Mouse (Mus musculus): ENCODE measurements around the gene Arid1b.

The Arid1b gene

GRCm38 (mm10) chr17:5017065-5017464, 22.9 kb downstream of the Arid1b start:
- DNase-seq (ENCODE audit: low spot score in 2 of 2), result no peak

DNA sequence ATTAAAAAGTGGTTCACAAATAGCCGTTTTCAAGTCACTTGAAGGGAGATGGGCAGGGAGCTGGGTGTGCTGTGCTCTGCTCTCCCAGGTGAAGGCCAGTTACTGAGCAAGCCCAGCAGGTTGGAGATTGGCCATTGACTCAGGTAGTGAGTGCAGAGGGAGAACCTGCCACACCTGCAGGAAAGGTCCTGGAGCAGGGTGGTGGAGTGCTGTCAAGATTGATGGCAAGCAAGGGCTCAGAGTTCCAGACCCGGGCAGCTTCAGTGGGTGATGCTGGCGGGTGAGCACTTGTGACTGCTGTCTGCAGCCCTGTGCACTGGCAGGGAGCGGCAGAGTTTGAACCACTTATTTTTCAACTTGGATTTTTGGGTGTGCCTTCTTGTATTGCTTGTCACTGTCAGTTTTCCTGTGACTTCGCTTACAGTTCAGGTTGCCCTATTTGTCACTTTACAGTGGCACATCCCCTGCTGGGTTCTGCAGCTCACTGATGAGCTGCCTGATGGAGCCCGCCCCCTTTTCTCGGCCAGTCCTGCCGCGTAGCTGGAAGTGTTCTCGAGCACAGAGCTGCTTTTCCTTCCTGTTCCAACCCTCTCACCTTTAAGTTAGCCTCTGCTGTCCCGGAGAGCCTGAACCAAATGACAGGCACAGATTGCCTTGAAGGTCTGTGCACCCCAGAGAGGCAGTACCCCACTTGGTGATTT, 27.3 kb downstream of the Arid1b start:
- no peak for DNase-seq (ENCODE audit: low spot score in 2 of 2)

DNA sequence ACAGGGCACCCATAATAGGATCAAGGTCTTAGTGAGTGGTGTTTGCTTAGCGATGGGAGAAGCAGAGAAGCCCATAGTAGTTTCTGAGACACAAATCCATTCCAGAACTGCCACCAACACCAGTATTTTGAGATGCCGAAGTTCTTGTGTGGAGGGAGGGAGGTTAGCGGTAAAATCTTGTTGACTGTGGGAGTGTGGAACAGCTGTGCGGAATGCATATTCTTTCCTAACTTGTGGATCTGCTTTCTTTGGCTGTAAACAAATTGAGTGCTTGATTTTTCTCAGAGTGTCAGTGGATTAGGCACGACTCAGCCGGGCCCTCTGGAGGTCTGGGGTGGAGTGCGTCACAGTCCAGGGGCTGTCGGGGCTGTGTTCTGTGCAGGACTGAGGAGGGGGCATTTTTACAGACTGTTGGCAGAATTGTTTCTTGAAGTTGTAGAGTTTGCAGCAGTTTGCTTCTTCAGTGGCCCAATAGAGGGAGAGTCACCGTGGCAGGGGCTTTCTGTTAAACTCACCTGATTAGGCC, 27.9 kb downstream of the Arid1b start:
- no peak for DNase-seq (ENCODE audit: low spot score in 2 of 2)

DNA sequence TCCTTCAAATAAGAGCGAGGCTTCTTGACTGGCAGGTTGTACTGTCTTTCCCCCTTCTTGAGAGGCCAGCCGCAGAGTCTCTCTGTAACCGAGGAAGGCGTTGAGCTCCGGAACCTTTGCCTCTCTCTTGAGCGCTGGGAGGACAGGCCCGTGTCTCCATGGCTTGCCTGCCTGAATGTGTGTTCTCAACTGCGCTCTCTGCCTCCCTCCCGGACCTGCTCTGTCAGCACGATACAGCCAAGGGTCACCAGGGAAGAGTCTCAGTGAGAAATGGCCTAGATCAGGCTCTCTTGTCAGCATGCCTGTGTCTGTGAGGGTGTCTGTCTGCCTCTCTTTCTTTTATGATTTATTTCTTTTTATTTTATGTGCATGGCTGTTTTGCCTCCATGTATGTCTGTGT, 29.6 kb downstream of the Arid1b start:
- DNase-seq (ENCODE audit: low spot score in 2 of 2), result no peak

DNA sequence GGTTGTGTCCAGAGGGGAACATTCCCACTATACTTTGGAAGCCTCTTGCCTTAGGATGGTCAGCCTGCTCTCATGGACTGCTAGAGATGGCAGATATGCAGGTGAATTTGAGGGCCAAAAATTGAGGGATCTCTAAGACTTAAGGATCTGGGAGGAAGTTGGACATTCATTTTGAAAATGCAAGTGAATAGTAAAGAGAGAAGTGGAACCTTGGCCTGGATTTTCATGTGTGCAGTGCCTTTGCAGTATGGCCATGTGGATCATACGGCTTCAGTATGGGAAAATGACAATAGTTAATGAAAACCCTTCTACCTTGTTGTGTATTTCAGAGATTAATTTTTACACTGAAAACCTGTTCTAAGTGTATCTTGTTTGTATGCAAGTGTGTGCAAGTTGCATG, 31.3 kb downstream of the Arid1b start:
- no peak for DNase-seq (ENCODE audit: low spot score in 2 of 2)

GRCm38 (mm10) chr17:5026578-5026977, 32.4 kb downstream of the Arid1b start:
- DNase-seq (ENCODE audit: low spot score in 2 of 2), result no peak

GRCm38 (mm10) chr17:5029148-5029547, 35.0 kb downstream of the Arid1b start:
- DNase-seq (ENCODE audit: low spot score in 2 of 2), result no peak

DNA sequence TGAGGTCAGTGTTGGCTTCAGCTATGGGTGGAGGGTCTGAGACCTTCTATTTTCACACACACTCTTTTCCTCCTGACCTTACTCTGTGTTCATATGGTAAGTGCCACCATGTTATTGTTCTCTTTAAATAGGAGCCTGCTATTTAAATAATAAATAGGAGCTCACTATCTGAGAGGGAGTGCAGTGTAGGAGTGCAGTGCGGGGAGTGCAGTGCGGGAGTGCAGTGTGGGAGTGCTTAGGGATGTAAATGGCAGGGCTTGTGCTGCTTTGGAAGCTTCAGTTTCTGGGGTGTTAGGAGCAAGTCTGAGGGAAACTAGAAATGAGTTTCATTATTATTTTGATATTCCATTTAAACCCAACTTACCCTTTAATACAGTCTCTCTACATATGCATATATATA, 36.2 kb downstream of the Arid1b start:
- no peak for DNase-seq (ENCODE audit: low spot score in 2 of 2)

GRCm38 (mm10) chr17:5033346-5033745, 39.2 kb downstream of the Arid1b start:
- DNase-seq (ENCODE audit: low spot score in 2 of 2), result no peak

GRCm38 (mm10) chr17:5034201-5034600, 40.1 kb downstream of the Arid1b start:
- DNase-seq (ENCODE audit: low spot score in 2 of 2), result no peak

DNA sequence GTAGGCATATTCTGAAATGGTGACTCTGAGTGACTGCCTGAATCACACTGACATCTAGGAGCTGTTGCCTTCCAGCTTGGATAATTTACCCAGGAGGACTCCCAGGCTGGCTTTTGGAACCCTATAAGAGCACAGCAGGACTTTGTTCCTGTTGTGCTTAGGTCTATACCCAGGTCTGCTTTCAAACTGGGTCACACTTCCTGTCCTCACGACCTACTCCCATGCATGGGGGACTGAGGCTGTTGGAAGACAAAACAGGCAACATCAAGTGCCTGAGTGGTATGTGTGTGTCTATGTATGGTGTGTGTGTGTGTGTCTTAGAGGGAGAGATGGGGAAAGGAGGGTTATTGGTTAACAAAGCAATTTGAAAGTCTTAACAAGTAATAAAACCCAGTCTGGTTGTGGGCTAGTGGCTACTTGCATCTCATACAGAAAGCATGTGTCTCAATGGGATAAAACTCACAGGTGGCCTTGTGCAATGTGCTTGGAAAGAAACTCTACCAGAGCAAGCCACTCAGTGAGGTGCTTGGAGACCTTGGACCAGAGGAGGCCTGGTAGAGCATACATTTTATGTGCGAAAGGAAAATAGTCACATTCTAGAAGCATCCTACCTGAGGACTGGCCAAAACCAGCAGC, 42.2 kb downstream of the Arid1b start:
- no peak for DNase-seq (ENCODE audit: low spot score in 2 of 2)

DNA sequence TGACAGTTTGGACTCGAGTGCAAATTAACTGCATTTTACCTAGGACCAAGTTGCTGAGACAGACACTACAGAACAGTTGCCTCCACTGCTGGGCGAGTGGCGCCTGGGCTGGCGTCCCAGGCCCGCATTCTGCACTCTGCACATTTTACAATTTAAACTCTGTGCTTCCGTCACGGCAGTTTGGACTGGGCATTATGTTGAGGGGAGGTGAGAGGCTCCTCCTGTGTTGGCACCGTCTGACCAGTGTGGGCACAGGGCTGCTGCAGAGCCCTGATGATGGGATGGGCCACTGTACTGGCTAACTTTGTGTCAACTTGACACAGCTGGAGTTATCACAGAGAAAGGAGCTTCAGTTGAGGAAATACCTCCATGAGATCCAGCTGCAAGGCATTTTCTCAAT, 43.1 kb downstream of the Arid1b start:
- DNase-seq (ENCODE audit: low spot score in 2 of 2), result no peak

GRCm38 (mm10) chr17:5039826-5040225, 45.7 kb downstream of the Arid1b start:
- no peak for DNase-seq (ENCODE audit: low spot score in 2 of 2)

- DNase-seq (ENCODE audit: low spot score in 2 of 2), result no peak
Observed at GRCm38 (mm10) chr17:5043871-5044270, 49.7 kb downstream of the Arid1b start.

GRCm38 (mm10) chr17:5045613-5046012, 51.5 kb downstream of the Arid1b start:
- DNase-seq (ENCODE audit: low spot score in 2 of 2), result no peak

DNA sequence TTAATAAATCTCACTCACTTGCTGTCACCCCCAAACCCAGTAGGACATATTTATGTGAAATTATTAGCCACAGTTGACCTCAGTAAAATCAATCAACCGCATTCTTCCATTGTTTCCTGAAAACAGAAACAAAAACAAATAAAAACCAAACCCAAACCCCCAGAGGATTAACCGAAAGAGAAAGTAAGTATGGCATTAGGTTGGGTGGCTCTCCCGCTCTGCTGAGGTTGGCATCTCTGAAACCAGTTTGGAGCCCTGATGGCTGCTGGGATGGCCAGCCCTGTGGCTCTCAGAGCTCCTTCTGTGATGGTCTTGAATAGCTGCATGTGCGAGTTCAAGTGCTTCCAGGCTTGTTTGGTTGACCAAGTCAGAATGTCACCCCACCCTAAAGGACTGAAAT, 53.2 kb downstream of the Arid1b start:
- DNase-seq (ENCODE audit: low spot score in 2 of 2), result no peak

DNA sequence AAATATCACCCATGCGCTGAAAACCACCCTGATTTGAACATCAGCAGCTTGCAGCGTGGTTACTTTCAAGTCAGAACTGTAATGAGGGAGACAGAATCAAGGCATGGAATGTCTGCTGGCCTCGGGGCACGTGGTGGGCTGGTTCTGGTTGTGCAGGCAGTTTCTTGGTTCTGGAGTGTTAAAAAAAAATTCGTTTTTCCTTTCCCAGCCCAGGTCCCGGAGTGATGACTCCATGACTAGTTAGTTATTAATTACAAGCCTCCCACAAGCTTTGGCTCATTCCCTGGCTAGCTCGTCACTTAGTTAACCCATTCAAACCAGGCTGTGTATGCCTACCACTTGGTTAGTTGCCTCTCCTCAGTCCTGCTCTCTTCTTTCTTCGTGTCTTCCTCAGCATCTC, 56.1 kb downstream of the Arid1b start:
- DNase-seq (ENCODE audit: low spot score in 2 of 2), result no peak

DNA sequence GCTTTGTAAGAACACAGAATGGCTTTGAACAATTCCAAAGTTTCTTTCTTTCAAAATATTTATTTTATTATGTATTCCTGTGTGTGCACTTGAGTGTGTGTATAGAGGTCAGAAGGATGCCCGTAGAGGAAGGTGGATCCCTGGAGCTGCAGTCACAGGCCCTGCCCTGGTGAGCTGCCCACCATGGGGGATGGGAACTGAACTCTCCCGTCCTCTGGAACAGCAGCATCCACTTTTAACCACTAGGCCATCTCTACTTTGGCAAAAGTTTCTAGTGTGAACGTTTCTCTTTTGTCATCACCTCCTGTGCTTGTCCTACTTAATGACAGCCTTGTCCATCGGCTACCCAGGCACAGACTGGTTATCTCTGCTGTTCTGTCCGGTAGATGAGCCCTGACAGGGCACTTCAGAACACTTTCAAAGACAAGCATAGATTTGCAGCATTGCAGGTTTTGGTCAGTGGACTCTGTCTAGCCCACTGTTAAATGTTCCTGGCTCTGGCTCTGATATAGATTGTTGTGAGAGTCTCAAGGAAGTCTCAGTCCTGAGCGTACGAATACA, 56.9 kb downstream of the Arid1b start:
- DNase-seq (ENCODE audit: low spot score in 2 of 2), result no peak

GRCm38 (mm10) chr17:5052091-5052799, 58.1 kb downstream of the Arid1b start:
- DNase-seq (ENCODE audit: low spot score in 2 of 2), result no peak

DNA sequence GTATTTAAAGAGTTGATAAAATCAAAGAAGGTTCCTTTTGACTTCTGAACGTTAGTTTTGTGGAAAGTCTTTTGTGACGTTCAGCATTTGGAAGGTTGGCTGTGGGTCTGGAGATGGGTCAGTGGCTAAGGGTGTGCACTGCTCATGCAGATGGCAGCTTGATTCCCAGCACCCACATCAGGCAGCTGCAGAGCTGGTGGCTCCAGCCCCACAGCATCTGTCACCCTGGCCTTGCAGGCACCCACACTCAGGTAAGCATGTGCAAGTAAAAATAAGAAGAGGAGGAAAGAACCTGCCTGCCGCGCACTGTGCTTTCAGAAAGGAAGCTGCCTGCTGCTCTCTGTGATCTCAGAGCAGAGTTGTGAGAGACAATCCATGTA, 58.7 kb downstream of the Arid1b start:
- no peak for DNase-seq (ENCODE audit: low spot score in 2 of 2)

DNA sequence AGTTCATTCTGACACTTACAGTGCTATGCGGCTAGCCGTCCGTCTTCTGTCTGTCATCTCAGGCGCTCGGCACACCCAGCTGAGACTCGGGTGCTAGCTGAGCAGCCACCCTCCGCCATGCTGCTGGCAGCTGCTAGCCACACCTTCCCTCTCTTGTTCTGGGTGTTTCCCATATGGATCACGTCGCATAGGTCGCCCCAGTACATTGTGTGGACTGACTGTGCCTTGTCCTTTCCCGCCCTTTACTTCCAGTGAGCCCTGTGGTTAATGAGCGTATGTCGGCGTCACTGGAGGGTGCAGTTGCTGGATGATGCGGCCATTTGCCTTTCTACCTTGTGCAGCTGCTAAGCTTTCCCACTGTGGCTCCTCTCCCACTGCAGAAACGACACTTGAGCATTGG, 59.1 kb downstream of the Arid1b start:
- DNase-seq (ENCODE audit: low spot score in 2 of 2), result no peak

DNA sequence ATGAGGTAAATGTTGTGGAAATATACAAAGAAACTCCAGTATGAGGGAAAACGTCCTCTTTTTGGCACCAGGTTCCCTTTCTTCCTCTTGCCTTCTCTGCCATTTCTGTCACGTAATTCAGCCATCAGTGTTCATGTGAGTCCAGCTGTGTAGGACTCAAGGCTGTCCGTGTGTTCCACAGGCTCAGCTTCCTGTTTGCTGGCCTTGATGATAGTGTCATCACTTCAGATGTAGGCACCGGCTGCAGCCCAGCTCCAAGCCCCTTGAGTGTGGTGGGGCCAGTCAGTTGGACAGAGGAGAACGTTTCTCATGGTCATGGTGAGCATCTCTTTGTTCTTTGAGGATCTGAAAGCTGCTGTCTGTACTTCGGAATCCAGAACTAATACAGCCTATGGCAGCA, 61.3 kb downstream of the Arid1b start:
- DNase-seq (ENCODE audit: low spot score in 2 of 2), result no peak

- no peak for DNase-seq (ENCODE audit: low spot score in 2 of 2)
Observed at GRCm38 (mm10) chr17:5056654-5057053, 62.5 kb downstream of the Arid1b start.
